Mouse (Mus musculus) c-Kit-positive CD71-positive TER-119-negative erythroid progenitor cells, embryonic 14.5 days (primary cell): Measurements from ENCODE around the gene Vmn1r117.
"Not testable (repeated sequence)": the region's sequence is repeated elsewhere in the genome, so short reads cannot be mapped to it uniquely, and the experiment has no call there.

Experiments
- DNase-seq: peaks from one replicate; pipeline ENCODE4 v3.0.0-alpha.2; 2013; ENCODE audit warnings: low read depth

The Vmn1r117 gene

DNA sequence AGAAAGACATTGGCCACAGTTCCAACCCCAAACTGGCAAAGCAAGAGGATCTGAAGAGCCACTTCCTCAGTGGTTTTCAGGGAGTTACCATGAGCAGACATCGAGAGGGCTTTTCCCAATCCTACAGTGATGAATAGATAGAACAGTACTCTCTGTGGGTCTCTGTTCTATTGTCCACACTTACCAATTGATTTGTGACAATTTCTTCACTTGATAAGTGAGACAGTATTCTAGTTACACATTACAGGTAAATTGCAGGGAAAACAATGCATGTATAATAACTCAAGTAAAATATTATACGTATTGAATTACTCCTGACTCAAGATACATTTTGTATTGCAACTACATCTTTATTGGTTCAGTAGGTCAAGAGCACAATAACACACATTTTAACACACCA lies at the start of gene Vmn1r117:
Gene Vmn1r117 (minus strand): TSS at position 101 of the 400 bp plus-strand sequence.
- not testable (repeated sequence) for DNase-seq

DNA sequence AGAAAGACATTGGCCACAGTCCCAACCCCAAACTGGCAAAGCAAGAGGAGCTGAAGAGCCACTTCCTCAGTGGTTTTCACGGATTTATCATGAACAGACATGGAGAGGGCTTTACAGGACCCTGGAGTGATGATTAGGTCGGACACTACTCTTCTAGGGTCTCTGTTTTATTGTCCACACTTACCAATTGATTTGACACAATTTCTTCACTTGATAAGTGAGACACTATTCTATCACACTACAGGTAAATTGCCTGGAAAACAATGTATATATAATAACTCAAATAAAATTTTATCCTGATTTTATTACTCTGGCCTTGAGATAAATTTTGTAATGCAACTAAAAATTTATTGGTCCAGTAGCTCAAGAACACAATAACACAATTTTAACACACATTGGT lies 28.3 kb upstream of the Vmn1r117 start, which contains the start of gene Vmn1r118:
Gene Vmn1r118 (minus strand): TSS at position 101 of the 400 bp plus-strand sequence.
- DNase-seq, result not testable (repeated sequence)

- DNase-seq, result not testable (repeated sequence)
These were observed 12.0 kb downstream of the Vmn1r117 start, which contains the start of gene Vmn1r116 for GRCm38 (mm10) chr7:20871956-20872355. Gene Vmn1r116 (plus strand): TSS chr7:20872256.

DNA sequence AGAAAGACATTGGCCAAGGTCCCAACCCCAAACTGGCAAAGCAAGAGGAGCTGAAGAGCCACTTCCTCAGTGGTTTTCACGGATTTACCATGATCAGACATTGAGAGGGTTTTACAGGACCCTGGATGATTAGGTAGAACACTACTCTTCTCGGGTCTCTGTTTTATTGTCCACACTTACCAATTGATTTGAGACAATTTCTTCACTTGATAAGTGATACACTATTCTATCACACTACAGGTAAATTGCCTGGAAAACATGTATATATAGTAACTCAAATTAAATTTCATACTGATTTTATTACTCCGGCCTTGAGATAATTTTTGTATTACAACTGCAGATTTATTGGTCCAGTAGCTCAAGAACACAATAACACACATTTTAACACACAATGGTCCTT lies 39.0 kb downstream of the Vmn1r117 start, which contains the start of gene Vmn1r115:
Gene Vmn1r115 (minus strand): TSS at position 101 of the 400 bp plus-strand sequence.
- not testable (repeated sequence) for DNase-seq
